Mouse (Mus musculus) embryonic fibroblast, embryonic 13.5 days (primary cell): Measurements from ENCODE around the gene Tst. TPM values are rescaled to one million over a fixed set of nuclear protein-coding genes. Genes with fewer than 3 reads are reported as not detected.
A peak's percentile ranks its signal among the peaks of the same experiment; 100 is the strongest.

ENCODE experiments used
- H3K27ac ChIP-seq: 2 replicates; pipeline ENCODE4 v1.5.1; 2012; ENCODE audit warnings: low read length, control low read depth, inconsistent platforms; ENCODE audit not compliant: insufficient read depth
- H3K4me1 ChIP-seq: 2 replicates; pipeline ENCODE4 v1.6.1; 2011; ENCODE audit warnings: low read length; ENCODE audit not compliant: control insufficient read depth, insufficient read depth
- H3K4me3 ChIP-seq: 2 replicates; pipeline ENCODE4 v1.5.1; 2011; ENCODE audit warnings: mild to moderate bottlenecking, control low read depth, low read length; ENCODE audit not compliant: insufficient read depth
- CTCF ChIP-seq: IDR thresholded peaks from 2 replicates; pipeline ENCODE4 v1.5.1; 2011; ENCODE audit warnings: mild to moderate bottlenecking, control low read depth, low read length, moderate library complexity, borderline replicate concordance; ENCODE audit not compliant: insufficient read depth
- POLR2A ChIP-seq: IDR thresholded peaks from 2 replicates; pipeline ENCODE4 v1.6.1; 2011; ENCODE audit warnings: low read depth, mild to moderate bottlenecking, control low read depth, low read length, moderate library complexity
- polyA plus RNA-seq: library from polyadenylated mRNA; stranded (reverse); fragments of >200 nt; gene quantifications from 2 replicates; pipeline ENCODE4 v1.2.4, GENCODE M21; 2011; ENCODE audit warnings: low read depth; ENCODE audit not compliant: missing spikeins, insufficient read length

Gene Tst
- polyA plus RNA-seq, 1 experiment: 3.5 TPM

- no peaks in the 10 kb centered on the region for H3K4me1 ChIP-seq
- H3K27ac ChIP-seq: no peak overlapping the region
- TF ChIP-seq CTCF (no peak), POLR2A (no peak)
These were observed 38.1 kb upstream of the Tst start for GRCm38 (mm10) chr15:78443857-78444256.

GRCm38 (mm10) chr15:78442231-78442630 is 36.5 kb upstream of the Tst start:
- no peak overlapping the region for H3K4me3 ChIP-seq
- no peak for TF ChIP-seq POLR2A
- no peak for TF ChIP-seq CTCF
- no peak overlapping the region for H3K27ac ChIP-seq
- H3K4me1 ChIP-seq: no peaks in the 10 kb centered on the region; the same call in 1 of the 2 replicates

More at GRCm38 (mm10) chr15:78443857-78444256, 38.1 kb upstream of the Tst start:
- no peak overlapping the region for H3K4me3 ChIP-seq

DNA sequence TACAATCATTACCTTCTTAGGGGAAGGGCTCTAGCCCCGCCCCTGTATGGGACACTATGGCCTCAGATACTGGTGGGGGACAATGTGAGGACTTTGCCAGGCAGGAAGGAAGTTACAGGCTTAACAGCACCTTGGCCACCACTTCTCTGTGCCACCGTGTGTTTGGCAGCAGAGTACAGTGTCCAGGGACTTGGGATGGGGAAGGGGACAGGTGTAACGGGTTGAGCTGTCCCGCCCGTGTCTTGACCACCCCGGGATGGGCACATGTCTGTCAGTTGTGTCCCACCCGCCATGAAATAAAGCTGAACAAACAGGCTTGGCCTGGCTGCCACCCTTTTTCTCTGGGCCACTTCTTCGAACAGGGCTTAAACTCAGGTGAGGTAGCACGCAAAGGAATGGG is 33.3 kb upstream of the Tst start:
- TF ChIP-seq CTCF (no peak), POLR2A (no peak)
- Histone ChIP-seq H3K4me3 (no peak overlapping the region), H3K27ac (no peak overlapping the region), H3K4me1 (no peaks in the 10 kb centered on the region; the same call in 1 of the 2 replicates)

DNA sequence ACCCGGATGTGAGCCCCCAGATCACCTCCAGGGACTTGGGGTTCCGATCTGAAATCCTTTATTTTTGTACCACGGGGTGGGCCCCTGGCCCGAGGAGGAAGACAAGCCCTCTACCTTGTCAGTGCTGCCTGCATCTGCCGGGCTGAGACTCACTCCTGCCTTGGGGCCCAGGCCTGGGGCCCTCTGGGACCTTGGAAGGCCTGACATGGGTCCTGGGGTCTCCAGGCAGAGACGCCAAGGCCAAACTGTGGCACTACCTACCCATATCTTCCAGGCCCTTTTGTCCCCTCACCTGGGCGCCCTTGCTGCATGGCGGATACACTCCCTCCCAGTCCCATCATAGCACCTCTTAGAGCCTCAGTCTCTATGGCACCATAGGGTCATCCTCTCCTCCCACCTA is 32.8 kb upstream of the Tst start:
- H3K4me3 ChIP-seq: no peak overlapping the region
- H3K27ac ChIP-seq: no peak overlapping the region
- H3K4me1 ChIP-seq: no peaks in the 10 kb centered on the region; the same call in 1 of the 2 replicates
- TF ChIP-seq CTCF (no peak), POLR2A (no peak)

- no peaks in the 10 kb centered on the region; the same call in 1 of the 2 replicates for H3K4me1 ChIP-seq
- H3K27ac ChIP-seq: 0 out of 2 replicates have a peak overlapping the region, but pooled peaks have one; percentile 30
- no peak for TF ChIP-seq CTCF
- TF ChIP-seq POLR2A: no peak
- H3K4me3 ChIP-seq: no peak overlapping the region
These were observed 32.3 kb upstream of the Tst start for GRCm38 (mm10) chr15:78438018-78438394.

GRCm38 (mm10) chr15:78437237-78438017 is 31.7 kb upstream of the Tst start:
- Histone ChIP-seq H3K4me3 (no peak overlapping the region), H3K4me1 (no peaks in the 10 kb centered on the region; the same call in 1 of the 2 replicates)
- TF ChIP-seq CTCF (no peak), POLR2A (no peak)

GRCm38 (mm10) chr15:78436380-78437192 is 30.9 kb upstream of the Tst start:
- no peak for TF ChIP-seq CTCF
- no peak for TF ChIP-seq POLR2A
- Histone ChIP-seq H3K4me3 (no peak overlapping the region), H3K27ac (peak overlapping the region; percentile 30; the same call in 1 of the 2 replicates), H3K4me1 (no peaks in the 10 kb centered on the region; the same call in 1 of the 2 replicates)

More at GRCm38 (mm10) chr15:78437237-78438017, 31.7 kb upstream of the Tst start:
- peak overlapping the region; percentile 30 for H3K27ac ChIP-seq

DNA sequence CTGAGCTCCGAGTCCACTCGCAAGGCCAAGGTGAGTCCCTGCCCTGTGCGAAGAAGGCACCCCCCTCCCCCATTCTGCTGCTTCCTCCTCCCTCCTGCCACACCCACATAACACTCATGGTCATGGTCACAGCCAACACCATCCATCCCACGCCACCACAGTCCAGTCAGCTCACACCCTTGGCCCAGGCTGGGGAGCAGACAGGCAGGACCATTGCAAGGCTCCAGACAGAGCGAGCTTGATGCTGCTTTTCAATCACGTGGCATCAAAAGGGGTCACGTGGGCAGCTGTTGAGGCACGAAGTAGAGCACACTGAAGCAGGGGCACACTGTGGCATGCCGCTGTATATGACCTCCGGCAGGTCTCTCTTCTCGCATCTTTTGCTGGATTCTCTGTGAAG is 30.0 kb upstream of the Tst start:
- Histone ChIP-seq H3K4me1 (no peaks in the 10 kb centered on the region; the same call in 1 of the 2 replicates), H3K27ac (no peak overlapping the region), H3K4me3 (no peak overlapping the region)
- no peak for TF ChIP-seq CTCF
- TF ChIP-seq POLR2A: no peak

GRCm38 (mm10) chr15:78434896-78435520 is 29.3 kb upstream of the Tst start:
- H3K4me1 ChIP-seq: peaks cover 3% of the 10 kb centered on the region
- TF ChIP-seq CTCF (no peak), POLR2A (no peak)
- no peak overlapping the region for H3K4me3 ChIP-seq
- no peak overlapping the region for H3K27ac ChIP-seq
